Mouse (Mus musculus) small intestine, adult 2 months (tissue): ENCODE data around the gene Gucd1.

ENCODE experiments used
- CTCF ChIP-seq: fragments of 200-500 bp; IDR thresholded peaks from 2 replicates; pipeline ENCODE4 v1.5.1; 2012; ENCODE audit warnings: low read depth, mild to moderate bottlenecking, control low read depth, inconsistent platforms, low read length, moderate library complexity, mixed read lengths; ENCODE audit not compliant: insufficient replicate concordance, insufficient read length; ENCODE audit errors: extremely low read depth
- POLR2A ChIP-seq: fragments of 200-500 bp; IDR thresholded peaks from 2 replicates; pipeline ENCODE4 v1.6.1; 2012; ENCODE audit warnings: low read depth, mild to moderate bottlenecking, control low read depth, inconsistent platforms, low read length, moderate library complexity

GRCm38 (mm10) chr10:75447489-75447888, 70.3 kb downstream of the Gucd1 start:
- TF ChIP-seq CTCF (no peak), POLR2A (no peak)
